Mouse (Mus musculus) liver, embryonic 14.5 days (tissue): ENCODE measurements around the gene Sirt4.

Experiments
- CTCF ChIP-seq: IDR thresholded peaks from 2 replicates; pipeline ENCODE4 v1.5.1; 2016; ENCODE audit warnings: antibody characterized with exemption, low read depth, control low read depth
- EP300 ChIP-seq: IDR thresholded peaks from 2 replicates; pipeline ENCODE4 v1.6.1; 2016; ENCODE audit warnings: antibody characterized with exemption, low read depth

DNA sequence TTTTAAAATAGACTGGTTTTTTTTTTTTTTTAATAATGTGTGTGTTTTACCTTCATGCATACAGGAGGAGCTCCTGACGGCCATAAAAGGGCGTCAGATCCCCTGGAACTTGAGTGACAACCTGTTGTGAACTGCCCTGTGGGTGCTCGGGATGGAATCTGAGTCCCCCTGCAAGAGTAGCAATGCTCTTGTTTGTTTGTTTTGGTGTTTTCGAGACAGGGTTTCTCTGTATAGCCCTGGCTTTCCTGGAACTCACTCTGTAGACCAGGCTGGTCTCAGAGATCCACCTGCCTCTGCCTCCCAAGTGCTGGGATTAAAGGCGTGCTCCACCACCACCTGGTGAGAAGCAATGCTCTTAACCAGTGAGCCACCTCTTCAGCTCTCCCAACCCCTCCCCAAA lies 471 bp upstream of the Sirt4 start:
- TF ChIP-seq EP300 (no peak), CTCF (no peak)
